Mouse (Mus musculus): ENCODE measurements around the gene Zfp108.
A peak's percentile ranks its signal among the peaks of the same experiment; 100 is the strongest.
"Not testable (repeated sequence)": the region's sequence is repeated elsewhere in the genome, so short reads cannot be mapped to it uniquely, and the experiment has no call there.

The Zfp108 gene

DNA sequence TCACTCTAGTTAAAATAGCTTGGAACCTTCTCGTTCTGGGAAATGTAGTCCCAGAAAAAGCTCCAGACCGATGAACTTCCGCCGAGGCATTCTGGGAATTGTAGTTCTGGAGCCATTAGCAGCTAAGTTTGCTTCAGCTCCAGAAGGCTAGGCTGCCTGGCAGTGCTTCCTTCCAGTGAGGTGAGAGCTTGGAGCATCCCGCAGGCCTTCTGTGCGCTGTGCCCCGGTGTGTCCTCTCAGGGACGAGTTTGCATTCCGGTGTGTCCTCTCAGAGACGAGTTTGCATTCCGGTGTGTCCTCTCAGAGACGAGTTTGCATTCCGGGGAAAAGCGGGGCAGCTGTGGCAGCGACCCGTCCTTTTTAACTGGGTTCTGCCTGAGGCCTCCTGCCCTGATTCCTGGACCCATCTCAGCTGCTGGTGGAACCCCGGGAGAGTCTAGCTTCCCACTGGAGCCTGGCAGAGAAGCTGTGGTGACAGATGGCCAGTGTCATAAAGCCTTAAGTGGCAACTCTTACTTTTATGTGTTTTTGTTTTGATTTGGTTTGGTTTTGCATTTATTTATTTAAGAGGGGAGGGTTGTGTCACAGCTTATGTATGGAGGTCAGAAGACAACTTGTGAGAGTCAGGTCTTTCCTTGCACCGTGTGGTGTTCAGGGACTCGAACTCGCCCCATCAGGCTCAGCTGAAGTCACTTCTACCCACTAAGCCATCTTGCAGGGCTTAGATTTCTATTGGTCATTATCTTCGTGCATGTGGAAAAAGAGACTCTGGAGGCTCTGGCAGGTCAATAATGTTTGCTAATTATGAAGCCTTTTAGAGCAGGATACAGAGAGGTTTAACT, at the start of gene Zfp108:
Gene Zfp108 (plus strand): TSS at position 162 of the 842 bp plus-strand sequence.
- peak; percentile 89 for DNase-seq

DNA sequence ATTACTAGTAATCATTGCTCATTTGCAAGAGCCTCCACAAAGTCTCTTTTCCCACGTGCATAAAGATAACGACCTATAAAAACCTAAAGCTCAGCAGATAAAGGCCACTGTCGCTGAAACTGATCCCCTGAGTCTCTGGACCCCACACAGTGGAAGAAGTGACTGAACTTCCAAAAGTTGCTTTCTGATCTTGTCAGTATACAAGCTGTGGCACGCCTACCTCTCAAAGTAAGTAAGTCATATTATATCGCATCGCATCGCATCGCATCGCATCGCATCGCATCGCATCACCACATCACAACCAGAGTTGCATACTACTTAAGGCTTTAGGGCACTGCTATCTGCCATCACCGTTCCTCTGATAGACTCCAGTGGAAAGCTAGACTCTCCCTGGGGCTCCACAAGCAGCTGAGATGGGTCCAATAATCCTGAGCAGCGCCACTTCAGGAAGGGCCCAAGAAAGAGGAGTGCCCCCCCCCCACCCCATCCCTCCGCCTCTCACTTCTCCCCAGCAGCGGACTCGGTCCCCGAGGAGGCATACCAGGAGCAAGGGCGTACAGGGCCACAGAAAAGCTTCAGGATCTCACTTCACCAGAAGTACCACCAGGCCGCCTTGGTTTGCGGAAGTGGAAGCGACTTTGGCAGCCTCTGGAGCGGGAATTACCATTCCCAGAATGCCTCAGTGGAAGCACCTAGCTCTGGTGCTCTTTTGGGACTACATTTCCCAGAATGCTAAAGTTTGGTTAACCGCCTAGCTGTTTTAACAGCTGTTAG, 46.9 kb upstream of the Zfp108 start:
- DNase-seq: peak; percentile 84

DNA sequence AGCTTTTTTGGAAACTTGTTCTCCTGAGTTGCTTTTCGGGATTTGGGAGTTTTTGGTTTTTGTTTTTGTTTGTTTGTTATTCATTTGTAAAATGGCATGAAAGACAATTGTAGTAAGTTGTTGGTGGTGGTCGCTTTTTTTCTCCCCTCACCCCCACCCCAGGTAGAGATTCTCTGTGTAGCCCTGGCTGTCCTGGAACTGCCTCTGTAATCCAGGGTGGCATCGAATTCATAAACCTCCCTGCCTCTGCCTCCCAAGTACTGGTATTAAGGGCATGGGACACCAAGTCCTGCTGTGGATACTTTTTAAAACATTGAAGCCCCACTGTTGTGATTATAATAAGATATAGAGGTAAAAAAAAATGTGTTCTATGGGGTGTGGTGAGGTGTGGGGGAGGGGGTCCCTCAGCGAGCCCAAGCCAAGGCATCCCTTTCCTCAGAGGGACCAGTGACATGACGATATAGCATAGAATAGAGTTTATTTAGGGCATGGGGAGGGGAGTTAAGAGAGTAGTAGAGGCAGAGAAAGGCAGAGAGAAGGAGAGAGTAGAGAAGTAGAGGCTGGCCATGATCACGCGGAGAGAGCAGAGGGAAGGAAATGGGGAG, 46.2 kb upstream of the Zfp108 start:
- DNase-seq: no peak

DNA sequence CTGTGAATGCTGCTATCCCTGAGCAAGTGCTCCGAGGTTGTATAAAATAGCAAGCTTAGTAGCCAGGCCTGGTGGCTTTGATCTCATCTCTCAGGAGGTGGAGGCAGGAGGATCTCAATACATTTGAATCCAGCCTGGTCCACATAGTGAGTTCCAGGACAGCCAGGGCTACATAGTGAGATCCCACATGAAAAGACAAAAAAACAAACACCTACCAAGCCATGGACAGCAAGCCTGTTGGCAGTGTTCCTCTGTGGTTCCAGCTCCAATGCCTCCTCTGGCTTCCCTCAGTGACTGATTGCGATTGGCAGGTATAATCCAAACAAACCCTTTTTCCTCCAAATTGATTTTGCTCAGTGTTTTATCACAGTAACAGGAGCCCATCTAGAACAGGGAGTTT, 44.3 kb upstream of the Zfp108 start:
- no peak for DNase-seq

DNA sequence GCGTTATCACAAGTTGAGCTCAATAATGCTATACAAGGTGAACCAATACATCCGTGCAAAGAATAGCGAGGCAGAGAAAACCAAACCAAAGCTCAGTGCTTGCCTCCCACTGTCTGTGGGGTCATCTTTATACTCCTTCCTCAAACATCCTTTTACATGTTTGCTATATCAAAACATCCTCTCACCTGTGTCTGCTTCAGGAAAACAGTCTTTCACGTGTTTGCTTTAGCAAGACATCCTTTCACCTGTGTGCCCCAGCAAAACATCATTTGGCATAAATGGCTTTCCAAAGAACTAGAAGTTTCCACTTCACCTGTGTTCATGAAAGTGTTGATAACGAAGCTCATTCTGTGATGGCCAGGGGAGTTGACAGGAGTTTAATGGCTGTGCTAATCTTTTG, 43.3 kb upstream of the Zfp108 start, which contains the start of gene Zfp111:
Gene Zfp111 (minus strand): TSS at position 101 of the 400 bp plus-strand sequence.
- no peak for DNase-seq

DNA sequence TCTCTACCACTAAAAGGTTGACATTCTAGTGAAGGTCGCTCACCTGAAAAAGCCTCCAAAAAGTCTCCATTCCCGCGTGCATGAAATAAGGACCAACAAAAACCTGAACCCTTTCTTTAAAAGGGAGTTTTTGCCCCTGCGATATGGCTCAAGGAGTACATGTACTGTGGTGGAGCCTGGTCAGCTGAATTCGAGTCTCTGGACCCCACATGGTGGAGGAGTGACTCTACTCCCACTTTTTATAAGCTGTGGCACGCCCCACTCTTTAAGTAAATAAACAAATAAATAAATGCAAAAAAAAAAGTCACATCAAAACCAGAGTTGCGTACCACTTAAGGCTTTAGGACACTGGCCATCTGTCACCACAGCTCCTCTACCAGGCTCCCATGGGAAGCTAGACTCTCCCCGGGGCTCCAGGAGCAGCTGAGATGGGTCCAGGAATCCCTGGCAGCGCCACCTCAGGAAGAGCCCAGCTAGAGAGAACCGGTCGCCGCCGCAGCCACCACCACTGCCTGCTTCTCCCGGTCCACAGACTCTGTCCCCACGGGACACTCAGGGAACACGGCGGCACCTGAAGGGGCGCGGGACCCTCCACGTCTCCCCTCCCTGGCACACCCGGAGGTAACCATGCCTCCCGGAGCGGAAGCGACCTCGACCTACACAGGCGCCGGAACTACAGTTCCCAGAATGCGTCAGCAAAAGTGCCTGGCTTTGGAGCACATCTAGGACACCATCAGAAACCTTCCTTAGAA, 17.4 kb upstream of the Zfp108 start, which contains the start of gene Zfp109:
Gene Zfp109 (minus strand): TSS at position 521 of the 752 bp plus-strand sequence.
- peak; percentile 64 for DNase-seq

DNA sequence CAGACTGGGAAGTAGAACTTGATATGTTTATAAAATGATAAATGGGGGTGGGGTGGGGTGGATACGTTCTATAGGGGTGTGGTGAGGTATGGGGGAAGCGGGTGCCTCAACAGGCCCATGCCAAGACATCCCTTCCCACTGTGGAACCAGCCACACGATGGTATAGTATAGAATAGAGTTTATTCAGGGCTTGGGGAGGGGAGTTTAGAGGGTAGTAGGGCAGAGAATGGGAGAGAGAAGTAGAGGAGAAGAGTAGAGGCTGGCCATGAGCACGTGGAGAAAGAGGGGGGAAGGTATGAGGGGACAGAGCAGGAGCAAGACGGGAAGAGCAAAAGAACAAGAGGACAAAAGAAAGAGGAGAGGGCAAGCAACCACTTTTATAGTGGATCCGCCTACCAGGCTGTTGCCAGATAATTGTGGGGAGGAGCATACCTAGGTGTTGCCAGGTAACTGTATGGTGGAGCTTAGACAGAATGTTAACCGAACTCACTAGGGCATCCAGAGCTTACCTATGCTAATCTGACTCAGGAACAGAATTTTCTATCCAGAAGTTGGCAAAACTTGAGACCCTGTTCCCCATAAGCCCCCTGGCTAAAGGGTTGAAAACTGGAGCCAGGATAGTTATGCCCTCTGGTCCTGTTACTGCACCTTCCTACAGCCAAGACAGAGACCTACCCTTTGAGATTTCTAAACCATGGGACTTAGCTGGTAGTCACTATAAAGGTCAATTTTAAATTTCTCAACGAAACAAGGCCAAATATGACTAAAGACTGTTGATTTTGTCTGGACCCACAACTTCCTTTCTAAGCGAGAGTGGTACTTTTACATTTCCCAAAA, 597 bp upstream of the Zfp108 start:
- no peak for DNase-seq

DNA sequence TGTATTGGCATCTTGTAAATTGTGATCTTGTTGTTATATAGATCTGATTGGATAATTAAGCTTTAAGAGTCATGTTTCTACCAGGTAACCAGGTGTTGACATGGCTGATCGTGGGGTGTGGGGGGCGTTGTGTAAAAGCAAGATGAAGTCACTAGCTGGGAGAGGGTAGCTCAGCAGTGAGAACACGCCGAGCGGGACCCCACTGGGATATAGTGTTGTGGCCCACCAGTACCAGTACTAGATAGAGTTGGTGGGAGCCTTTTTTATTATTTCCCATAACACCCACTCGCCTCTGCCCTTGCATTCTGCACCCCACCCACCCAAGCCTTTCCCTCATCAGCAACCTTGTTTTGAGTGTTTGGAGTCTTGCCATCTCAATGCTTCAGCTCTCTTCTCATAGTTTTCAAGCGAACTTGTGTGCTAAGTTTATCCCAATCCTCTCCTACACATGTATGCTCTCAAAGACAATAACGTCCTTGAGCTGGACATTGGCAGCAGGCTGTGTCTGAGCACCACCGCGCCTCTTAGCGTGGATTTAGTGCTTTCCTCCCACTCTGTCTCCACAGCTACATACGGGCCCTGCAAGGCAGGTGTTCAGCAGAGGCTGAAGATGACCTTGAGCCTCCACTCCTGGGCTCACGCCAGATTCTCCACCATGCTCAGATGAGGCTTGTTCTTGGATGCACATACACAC, 4.9 kb downstream of the Zfp108 start:
- DNase-seq: no peak

DNA sequence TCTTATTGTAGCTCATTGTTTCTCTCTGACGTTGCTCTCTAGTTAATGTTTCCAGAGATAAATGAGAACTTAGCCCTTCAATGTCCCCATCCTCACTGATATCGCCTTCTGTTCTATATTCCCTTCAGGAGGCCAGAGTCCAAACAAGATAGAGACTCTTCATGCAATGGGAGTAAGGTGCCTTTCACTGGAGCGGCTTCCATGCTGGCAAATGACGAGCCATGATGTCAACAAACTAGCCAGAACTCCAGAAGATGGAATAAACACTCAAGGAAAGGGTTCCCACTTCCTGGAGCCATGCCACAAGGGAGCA, 5.4 kb downstream of the Zfp108 start:
- no peak for DNase-seq

DNA sequence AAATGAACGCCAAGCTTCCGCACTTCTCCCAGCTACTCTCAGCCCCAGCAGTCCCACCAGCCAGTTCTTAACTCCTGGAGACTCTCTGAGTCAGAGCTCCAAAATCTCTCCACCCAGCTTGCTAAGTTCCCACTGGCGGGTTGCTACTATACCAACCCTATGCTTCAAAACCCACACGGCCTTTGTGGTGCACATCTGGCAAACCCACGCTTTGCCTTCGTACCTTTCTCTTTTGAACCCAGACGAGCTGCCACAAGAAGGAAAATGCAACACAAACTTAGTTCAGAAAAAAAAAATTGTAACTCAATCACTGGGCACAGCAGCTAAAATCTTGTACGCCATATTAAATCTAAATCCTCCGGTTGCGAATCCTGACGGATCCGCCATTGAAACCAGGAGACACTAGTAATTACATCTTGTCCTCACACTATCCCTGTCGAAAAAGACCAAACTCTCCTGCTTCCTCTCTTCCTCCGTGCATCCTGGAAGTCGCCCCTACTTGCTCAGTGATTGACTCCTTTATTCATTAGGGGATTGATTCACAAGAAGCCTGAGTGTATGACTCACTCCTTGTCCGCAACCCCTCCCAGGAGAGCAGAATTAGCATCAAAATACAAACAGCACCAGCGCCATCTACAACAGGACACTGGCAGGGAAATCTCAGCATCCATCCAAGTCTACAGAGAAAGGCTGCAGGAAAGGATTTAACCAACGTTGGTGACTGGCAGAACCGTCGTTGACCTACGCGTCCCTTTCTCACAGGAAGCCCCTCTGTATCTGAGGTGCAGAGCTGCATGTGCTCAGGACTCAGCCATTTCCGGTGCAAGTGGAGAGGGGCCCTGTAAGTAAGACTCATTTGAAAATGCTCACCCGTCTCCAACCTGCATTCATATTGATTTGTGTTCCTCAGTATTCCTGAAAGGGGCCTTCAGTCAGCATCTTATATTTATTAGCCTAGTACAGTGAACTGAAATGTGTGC, 13.9 kb downstream of the Zfp108 start:
- DNase-seq: no peak

DNA sequence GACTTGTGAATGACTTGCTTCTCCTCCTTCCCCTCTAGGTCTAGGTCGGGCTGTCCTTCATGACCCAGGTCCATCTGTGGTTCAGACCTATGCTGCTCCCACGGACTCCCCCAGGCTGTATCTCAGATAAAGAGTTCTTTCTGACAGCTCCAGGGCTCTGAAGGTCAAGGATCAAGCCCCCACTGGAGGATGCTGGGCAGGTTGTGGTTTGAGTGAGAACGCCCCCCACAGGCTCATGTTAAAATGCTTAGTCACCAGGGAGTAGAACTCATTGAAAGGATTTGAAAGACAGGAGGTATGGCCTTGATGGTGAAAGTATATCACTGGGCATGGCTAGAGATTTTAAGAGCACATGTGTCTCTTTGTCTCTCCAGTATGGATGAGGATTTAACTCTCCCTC, 14.7 kb downstream of the Zfp108 start:
- DNase-seq: no peak

DNA sequence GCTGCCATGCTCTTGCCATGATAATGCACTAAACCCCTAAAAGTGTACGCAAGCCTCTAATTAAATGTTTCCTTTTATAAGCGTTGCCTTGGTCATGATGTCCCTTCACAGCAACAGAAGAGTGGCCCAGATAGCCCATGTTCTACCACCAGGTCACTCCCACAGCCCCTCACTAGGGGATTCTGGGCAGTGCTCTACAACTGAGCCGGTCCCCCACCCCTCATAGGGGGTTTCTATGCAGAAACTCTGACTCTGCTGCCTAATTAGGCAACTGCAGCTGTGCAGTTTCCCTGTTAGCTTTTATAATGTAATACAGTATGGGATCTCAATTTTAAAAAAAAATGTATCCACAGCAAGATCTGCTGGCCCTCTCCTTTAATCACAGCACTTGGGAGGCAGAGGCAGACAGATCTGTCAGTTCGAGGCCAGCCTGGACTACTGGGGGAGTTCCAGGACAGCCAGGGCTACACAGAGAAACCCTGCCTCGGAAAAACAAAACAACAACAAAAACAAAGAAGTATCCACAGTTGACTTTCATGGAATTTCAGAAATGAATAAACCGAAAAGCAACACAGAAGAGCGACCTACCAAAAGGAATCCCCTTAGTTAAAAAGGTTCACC, 15.2 kb downstream of the Zfp108 start:
- no peak for DNase-seq

DNA sequence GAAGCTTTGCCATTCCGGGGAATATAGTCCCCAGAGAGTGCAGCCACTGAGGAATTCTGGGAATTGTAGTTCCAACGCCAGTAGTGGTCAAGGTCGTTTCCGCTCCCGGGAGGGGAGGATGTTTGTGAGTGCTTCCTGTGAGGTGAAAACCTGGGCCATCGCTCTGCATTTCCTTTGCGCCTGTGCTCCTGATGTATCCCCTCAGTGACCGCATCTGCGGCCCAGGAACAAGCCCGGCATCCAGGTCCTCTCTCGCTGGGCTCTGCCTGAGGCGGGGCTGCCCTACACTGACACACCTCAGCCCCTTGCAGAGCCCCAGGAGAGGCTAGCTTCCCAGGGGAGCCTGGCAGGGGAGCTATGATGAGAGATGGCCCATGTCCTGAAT, 15.7 kb downstream of the Zfp108 start, which contains the start of gene Zfp93:
Gene Zfp93 (plus strand): TSS at position 133 of the 385 bp plus-strand sequence.
- DNase-seq: peak; percentile 85

DNA sequence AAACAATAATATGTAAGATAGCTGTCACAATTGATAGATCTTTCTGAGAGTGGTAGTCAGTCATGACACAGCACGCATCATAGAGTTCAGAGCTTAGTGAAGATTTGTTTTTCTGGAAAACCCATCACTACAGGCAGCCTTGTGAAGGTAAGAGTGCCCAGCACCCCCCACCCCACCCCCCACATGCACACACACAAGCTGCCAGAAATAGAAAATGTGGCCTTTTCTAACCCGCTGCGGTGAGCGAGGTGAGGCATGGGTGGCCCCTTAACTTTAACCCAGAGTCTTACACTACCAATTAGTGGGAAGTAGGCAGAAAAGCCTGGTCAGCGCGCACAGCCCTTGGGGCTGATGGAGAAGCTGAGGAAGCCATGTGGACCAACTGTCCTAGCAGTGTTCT, 16.6 kb downstream of the Zfp108 start:
- DNase-seq: no peak

DNA sequence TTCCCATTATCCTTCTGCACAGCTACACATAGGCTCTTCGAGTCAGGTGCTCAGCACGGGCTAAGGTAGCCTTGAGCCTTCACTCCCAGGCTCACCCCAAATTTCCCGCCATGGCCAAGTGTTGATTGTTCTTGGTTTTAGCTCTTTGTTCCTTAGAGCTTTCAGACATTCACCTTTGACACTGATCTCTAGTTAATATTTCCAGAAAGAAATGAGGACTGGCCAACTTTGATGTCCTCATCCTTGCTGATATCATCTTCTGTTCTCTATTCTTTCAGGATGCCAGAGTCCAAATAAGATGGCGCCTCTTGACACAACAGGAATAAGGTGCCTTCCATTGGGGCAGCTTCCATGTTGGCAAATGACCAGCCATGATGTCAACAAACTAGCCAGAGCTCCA, 19.9 kb downstream of the Zfp108 start:
- no peak for DNase-seq

DNA sequence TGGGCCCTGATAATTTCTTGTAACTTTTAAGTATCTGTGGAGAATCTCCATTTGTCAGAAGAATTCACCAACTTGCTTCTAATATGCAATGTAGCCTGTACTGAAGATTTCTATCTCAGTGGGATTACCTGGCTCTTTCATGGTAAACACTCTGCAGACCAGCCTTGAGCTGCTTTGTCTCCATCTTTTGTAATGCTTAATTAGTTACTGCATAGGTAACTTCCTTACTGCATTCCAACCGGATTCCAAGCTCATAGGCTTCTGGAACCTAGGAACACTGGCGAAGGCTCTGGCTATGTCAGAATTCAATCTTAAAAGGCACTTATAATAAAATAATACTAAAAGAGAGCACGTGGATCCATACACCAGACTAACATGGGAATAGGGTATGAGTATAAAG, 24.2 kb downstream of the Zfp108 start:
- DNase-seq: not testable (repeated sequence)

DNA sequence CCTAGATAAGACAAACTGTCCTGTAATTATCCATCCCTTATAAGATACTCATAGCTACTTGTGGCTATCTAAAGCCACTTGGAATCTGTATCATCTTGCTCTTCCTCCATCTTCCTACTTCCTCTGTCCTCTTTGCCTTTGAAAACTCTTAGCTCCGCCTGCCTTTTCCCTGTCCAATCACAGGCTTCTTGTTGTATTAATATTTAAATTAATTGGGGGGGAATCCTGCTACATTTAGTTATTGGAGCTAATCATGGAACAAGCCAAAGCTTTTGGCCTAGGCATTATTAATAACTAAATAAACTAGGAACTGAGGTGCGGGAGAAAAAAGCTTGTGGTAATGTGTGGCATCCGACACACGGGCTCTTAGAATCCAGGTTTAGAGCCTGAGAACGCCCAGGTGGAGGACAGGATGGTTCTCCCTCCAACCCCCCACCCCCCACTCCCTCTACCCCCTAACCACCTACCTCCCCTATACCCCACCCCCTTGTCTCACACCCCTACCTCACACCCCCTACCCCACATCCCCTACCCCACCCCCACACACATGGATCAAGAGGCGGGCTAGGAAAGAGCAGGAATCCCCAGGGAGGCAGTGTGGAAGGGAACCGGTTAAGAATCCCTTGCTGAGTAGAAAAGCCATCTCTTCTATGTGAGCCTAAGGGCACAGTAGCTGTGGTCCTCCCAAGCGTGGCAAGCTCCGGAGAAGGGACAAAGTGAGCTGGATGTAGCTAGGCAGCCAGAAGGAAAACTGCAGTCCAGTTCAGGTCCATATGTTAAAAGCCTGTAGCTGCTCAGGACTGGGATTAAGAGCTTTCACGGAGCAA, 25.6 kb downstream of the Zfp108 start:
- no peak for DNase-seq

DNA sequence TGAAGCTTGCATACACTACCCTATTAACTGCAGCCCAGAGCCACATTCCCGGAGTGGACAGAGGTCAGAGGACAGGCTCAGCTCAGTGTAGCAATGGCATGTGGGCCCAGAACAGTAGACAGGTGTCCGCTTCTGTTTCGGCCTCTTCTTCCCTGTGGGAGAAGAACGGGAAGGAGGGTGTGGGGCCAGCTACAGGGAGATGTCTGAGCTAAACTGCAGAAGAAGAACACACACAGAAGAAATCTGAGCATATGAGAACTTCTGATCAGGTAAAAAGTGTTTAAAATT, 26.2 kb downstream of the Zfp108 start:
- no peak for DNase-seq

DNA sequence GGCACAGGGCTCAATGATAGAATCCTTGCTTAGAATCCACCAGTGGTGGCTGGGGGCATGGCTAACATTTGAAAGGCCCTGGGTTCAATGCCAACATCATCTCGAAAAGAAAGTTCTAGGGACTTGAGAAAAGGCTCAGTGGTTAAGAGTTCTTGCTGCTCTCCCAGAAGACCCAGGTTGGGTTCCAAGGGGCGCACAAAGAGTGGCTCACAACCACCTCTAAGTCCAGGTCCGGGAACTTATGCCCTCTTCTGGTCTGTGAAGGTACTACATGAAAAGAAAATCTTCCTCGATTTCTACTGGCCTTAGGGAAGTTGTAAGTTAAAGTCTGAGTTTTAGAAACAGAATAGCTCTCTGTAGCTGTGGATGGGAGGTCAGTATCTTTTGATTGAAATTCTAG, 31.5 kb downstream of the Zfp108 start:
- no peak for DNase-seq
